Mouse (Mus musculus): Measurements from ENCODE around the gene Ephb2. TPM values are rescaled to one million over a fixed set of nuclear protein-coding genes. Genes with fewer than 3 reads are reported as not detected.

Gene Ephb2
- total and polyA plus RNA-seq, 2 experiments from 2014 or later: 15.6 to 202 TPM

DNA sequence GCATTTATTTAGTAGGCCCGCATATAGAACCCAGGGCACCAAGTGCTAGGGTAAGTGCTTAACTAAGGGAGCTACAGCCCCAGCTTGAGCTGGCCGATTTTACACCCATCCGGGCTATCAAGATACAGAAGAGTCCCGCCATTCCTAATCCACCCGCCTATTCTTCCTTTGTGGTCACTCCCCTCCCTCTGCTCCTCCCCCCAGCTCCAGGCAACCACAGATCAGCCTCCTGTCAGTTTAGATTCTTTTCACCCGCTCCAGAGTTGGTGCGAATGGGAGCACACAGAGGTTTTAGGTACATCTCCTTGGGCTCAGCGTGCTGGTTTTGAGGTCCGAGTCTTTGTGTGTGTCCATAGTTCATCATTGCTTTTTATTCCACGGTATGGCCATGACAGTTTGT lies 196.9 kb downstream of the Ephb2 start:
- Histone ChIP-seq H3K4me3 (ENCODE audit: low read depth, low read length) (peak overlapping the region; percentile 3; the same call in 1 of the 2 replicates), H3K36me3 (ENCODE audit: insufficient read depth, low read length) (no peaks in the 10 kb centered on the region), H3K9ac (replicated peaks; ENCODE audit: low read length, poor library complexity, severe bottlenecking) (peak overlapping the region; percentile 39), H3K4me2 (ENCODE audit: low read depth, low read length, poor library complexity, severe bottlenecking) (peak overlapping the region; percentile 44), H3K4me1 (ENCODE audit: insufficient read depth, low read length) (no peaks in the 10 kb centered on the region), H3K9me3 (ENCODE audit: low read length) (no peaks in the 10 kb centered on the region), H3K27me3 (ENCODE audit: insufficient read depth, low read length) (no peaks in the 10 kb centered on the region), H3K27ac (ENCODE audit: low read depth, low read length) (no peak overlapping the region)
- ATAC-seq (ENCODE audit: low FRiP score): no peak
- WGBS: 5% methylated on average over 10 of the region's 10 CpGs
- DNase-seq (ENCODE audit: low spot score): peak; percentile 65
- TF ChIP-seq CTCF (IDR thresholded peaks at IDR 0.05): no peak

DNA sequence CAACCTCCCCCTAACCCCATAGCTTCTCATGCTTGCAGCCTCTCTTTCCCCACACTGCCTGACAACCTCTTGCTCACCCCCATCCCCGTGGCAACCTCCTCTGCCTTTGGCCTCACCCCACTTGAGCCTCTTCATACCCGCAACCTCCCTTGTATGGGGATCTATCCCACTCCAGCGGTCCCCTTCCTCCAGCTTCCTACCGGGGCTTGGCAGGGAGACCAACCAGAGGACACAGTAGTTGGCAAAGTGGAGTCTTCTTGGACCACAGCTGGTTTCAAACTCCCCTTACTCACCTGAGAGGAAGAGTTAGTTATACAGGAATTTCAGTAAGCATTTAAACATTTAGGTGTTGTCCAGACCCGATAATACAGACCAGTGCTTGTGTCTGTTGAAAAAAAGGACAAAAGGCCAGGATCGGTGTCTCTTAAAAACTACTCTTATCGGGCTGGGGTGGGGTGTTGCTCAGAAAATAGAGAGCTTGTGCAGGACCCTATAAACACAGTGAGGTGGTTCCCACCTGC lies 197.5 kb downstream of the Ephb2 start:
- TF ChIP-seq CTCF (IDR thresholded peaks at IDR 0.05): no peak

DNA sequence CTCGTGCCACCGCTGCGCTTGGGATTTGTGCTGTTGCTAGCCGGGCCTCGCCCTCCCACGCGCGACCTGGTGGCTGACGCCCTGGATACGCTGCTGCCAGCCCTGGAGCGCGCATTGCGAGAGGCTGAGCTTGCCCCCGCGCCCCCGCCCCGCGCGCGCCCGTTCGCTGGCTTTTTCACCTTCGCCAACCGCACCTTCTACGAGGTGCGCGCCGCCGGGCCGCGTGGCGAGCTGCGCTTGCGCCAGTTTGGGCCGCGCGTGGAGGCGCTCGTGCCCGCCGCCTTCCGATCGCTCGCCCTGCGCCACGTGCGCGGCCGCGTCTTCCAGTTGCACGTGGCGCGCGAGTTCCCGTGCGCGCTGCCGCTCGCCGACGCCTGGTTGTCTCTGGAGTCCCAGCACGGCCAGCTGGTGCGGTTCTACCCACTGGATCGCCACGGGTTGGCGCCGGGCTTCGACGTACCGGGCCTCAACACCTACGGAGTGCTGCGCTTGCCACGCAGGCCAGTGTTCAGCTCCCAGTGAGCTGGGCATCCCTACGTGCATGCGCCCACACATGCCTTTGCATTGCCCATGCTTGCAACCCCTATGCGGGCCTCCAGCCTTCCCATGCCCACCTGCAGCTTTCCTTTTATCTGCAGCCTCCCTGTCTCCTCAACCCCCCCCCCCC lies 198.1 kb downstream of the Ephb2 start:
- Histone ChIP-seq H3K36me3 (ENCODE audit: insufficient read depth, low read length) (no peaks in the 10 kb centered on the region), H3K27ac (ENCODE audit: low read depth, low read length) (peak overlapping the region; percentile 70), H3K9ac (replicated peaks; ENCODE audit: low read length, poor library complexity, severe bottlenecking) (peak overlapping the region; percentile 67), H3K9me3 (ENCODE audit: low read length) (no peaks in the 10 kb centered on the region), H3K4me3 (ENCODE audit: low read depth, low read length) (peak overlapping the region; percentile 46), H3K27me3 (ENCODE audit: insufficient read depth, low read length) (no peaks in the 10 kb centered on the region), H3K4me1 (ENCODE audit: insufficient read depth, low read length) (no peaks in the 10 kb centered on the region), H3K4me2 (ENCODE audit: low read depth, low read length, poor library complexity, severe bottlenecking) (peak overlapping the region; percentile 67)
- no peak; the same call in 1 of the 2 replicates for TF ChIP-seq CTCF (IDR thresholded peaks at IDR 0.05)
- peak; percentile 90 for DNase-seq (ENCODE audit: low spot score)
- 2% methylated on average over 74 of the region's 76 CpGs for WGBS
- peak; percentile 87 for ATAC-seq (ENCODE audit: low FRiP score)

More for the DNA sequence above, 197.5 kb downstream of the Ephb2 start:
- Histone ChIP-seq H3K4me3 (ENCODE audit: low read depth, low read length) (peak overlapping the region; percentile 46), H3K36me3 (ENCODE audit: insufficient read depth, low read length) (no peaks in the 10 kb centered on the region), H3K9me3 (ENCODE audit: low read length) (no peaks in the 10 kb centered on the region), H3K4me1 (ENCODE audit: insufficient read depth, low read length) (no peaks in the 10 kb centered on the region), H3K27me3 (ENCODE audit: insufficient read depth, low read length) (no peaks in the 10 kb centered on the region), H3K27ac (ENCODE audit: low read depth, low read length) (0 out of 2 replicates have a peak overlapping the region, but pooled peaks have one; percentile 38), H3K9ac (replicated peaks; ENCODE audit: low read length, poor library complexity, severe bottlenecking) (no peak overlapping the region), H3K4me2 (ENCODE audit: low read depth, low read length, poor library complexity, severe bottlenecking) (peak overlapping the region; percentile 67)
- DNase-seq (ENCODE audit: low spot score) (no peak), ATAC-seq (ENCODE audit: low FRiP score) (0 out of 2 replicates have a peak, but pooled peaks have one; percentile 3)
- WGBS: 23% methylated on average over 7 of the region's 7 CpGs

DNA sequence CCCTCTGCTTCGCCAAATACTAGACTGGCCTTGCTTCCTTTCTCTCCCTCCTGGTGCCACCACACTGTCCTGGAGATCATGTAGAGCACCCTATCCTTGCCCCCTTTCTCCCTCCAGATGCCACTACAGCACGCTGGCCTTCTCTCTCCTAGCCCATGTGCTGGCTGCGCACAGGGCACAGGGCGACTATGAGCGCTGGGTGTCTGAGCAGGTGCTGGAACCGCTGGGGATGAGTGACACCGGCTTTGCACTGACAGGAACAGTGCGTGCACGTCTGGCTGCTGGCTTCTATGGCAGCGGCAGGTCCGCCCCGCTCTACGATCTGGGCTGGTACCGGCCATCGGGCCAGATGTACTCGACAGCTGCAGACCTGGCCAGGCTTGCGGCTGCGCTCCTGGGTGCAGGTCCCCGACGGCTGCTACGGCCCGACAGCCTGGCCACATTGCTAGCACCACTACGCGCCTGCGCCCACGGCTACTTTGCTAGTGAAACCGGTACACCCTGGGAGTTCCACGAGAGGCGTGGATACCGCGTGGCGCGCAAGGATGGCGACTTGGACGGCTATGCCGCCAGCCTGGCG lies 198.7 kb downstream of the Ephb2 start:
- TF ChIP-seq CTCF (IDR thresholded peaks at IDR 0.05): no peak
- Histone ChIP-seq H3K4me2 (ENCODE audit: low read depth, low read length, poor library complexity, severe bottlenecking) (peak overlapping the region; percentile 67), H3K9ac (replicated peaks; ENCODE audit: low read length, poor library complexity, severe bottlenecking) (peak overlapping the region; percentile 67), H3K36me3 (ENCODE audit: insufficient read depth, low read length) (no peaks in the 10 kb centered on the region), H3K4me1 (ENCODE audit: insufficient read depth, low read length) (no peaks in the 10 kb centered on the region), H3K27ac (ENCODE audit: low read depth, low read length) (peak overlapping the region; percentile 70), H3K4me3 (ENCODE audit: low read depth, low read length) (peak overlapping the region; percentile 46), H3K9me3 (ENCODE audit: low read length) (no peaks in the 10 kb centered on the region), H3K27me3 (ENCODE audit: insufficient read depth, low read length) (no peaks in the 10 kb centered on the region)
- DNase-seq (ENCODE audit: low spot score): no peak
- 16% methylated on average over 37 of the region's 37 CpGs for WGBS
- ATAC-seq (ENCODE audit: low FRiP score): peak; percentile 53

DNA sequence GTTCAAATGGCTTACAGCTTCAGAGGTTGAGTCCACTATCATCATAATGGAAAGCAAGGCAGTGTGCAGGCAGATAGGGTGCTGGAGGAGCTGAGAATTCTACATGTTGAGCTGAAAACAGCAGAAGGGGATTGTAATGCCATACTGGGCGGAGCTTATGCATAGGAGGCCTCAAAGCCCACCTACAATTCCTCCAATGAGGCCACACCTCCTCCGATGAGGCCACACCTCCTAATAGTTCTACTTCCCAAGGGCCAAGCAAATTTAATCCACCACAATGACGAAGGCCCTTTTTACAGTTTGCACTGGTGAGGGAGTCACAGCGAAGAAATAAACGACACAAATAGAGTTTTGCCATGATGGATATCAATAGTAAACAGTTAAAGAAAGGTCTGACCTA lies 199.3 kb downstream of the Ephb2 start:
- no peaks in the 10 kb centered on the region for H3K36me3 ChIP-seq (ENCODE audit: insufficient read depth, low read length)
- no peak for TF ChIP-seq CTCF (IDR thresholded peaks at IDR 0.05)
- no peak overlapping the region for H3K4me3 ChIP-seq (ENCODE audit: low read depth, low read length)
- H3K4me2 ChIP-seq (ENCODE audit: low read depth, low read length, poor library complexity, severe bottlenecking): no peak overlapping the region
- ATAC-seq (ENCODE audit: low FRiP score): no peak
- WGBS: 69% methylated on average over 5 of the region's 5 CpGs
- no peak for DNase-seq (ENCODE audit: low spot score)
- no peak overlapping the region for H3K9ac ChIP-seq (replicated peaks; ENCODE audit: low read length, poor library complexity, severe bottlenecking)
- H3K27ac ChIP-seq (ENCODE audit: low read depth, low read length): no peak overlapping the region
- no peaks in the 10 kb centered on the region for H3K4me1 ChIP-seq (ENCODE audit: insufficient read depth, low read length)
- no peaks in the 10 kb centered on the region for H3K27me3 ChIP-seq (ENCODE audit: insufficient read depth, low read length)
- no peaks in the 10 kb centered on the region for H3K9me3 ChIP-seq (ENCODE audit: low read length)

DNA sequence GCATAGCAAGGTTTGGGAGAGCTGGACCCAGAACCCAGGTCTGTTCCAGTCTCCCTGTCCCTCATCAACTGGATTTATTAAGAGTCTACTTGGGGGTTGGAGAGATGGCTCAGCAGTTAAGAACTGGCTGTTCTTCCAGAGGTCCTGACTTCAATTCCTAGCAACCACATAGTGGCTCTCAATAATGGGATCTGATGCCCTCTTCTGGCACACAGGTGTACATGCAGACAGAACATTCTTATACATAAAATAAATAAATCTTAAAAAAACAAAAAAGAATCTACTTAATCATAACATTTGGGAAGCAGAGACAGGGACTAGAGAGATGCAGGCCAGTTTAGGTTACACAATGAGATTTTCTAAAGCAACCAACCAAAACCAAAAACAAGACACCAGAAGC lies 199.8 kb downstream of the Ephb2 start:
- Histone ChIP-seq H3K36me3 (ENCODE audit: insufficient read depth, low read length) (no peaks in the 10 kb centered on the region), H3K27me3 (ENCODE audit: insufficient read depth, low read length) (no peaks in the 10 kb centered on the region), H3K4me2 (ENCODE audit: low read depth, low read length, poor library complexity, severe bottlenecking) (no peak overlapping the region), H3K9ac (replicated peaks; ENCODE audit: low read length, poor library complexity, severe bottlenecking) (no peak overlapping the region), H3K4me1 (ENCODE audit: insufficient read depth, low read length) (no peaks in the 10 kb centered on the region), H3K4me3 (ENCODE audit: low read depth, low read length) (no peak overlapping the region), H3K27ac (ENCODE audit: low read depth, low read length) (no peak overlapping the region), H3K9me3 (ENCODE audit: low read length) (no peaks in the 10 kb centered on the region)
- TF ChIP-seq CTCF (IDR thresholded peaks at IDR 0.05): peak; percentile 55
- ATAC-seq (ENCODE audit: low FRiP score): no peak
- no peak for DNase-seq (ENCODE audit: low spot score)

Data from midbrain, postnatal 0 days (tissue).